8 mouse cellular contexts compared by ENCODE assay signal in the genomic region with DNA sequence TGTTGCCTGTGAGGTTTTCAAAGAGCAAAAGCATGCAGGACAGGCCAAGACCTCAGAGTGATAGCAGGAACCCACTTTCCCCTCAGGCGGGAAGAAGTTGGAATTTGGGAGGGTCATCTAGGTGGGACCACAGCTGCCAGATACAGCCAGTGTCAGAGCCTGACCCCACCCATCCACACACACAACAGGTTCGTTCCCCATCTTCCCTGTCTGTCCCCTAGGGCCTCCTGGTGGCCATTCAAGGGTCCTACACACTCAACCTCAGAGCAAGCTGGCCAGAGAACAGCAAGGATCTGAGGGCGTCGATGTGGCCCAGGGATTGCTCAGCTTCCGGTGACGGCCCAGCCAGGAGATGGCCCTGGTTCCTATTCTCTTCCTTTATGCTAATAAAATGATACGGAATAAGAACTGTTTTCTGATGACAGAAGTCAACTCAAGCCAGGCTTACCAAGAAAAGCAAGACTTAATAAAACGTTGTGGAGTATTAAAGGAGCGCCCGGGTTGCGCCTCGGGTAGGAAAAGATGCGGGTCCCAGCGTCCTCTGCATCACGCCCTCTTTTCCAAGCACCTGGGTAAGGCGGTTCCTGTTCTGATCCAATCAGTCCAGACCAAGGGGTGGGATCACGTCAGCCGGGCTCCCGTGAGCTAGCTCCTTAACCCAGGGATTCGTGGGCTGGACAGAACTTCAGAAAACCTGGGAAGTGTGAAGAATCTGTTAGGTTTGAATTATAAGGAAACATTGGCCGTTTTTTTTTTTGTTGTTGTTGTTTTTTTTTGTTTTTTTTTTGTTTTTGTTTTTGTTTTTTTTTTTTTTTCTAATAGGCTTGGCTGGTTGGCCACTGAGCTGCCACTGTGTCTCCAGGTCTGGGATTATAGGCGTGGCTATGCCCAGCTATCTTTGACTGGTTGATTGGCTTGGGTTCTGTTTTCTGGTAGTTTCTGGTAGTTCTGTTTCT.
DNase-seq lines count a peak whose midpoint lies in the region; ATAC-seq and TF ChIP-seq lines count a peak whose summit lies in the region.

No protein-coding gene starts in this region.

- TF ChIP-seq POLR2A in olfactory bulb, adult 2 months (IDR thresholded peaks at IDR 0.05; ENCODE audit: insufficient read depth, low read depth, low read length) = no peak

- peak; percentile 54 to 62 for DNase-seq in kidney, postnatal 4 days
- no peak for DNase-seq in kidney, postnatal 25 days
- peak; percentile 94 for DNase-seq in R1 (ENCODE audit: low read depth, low spot score)
- DNase-seq in gastrocnemius, postnatal 10 days = no peak
- no peak for DNase-seq in kidney, adult 18-20 months
- no peak for DNase-seq in right cerebral cortex, adult 2 months (ENCODE audit: low spot score in 2 of 2)

- no peak overlapping the region for H3K4me3 ChIP-seq in olfactory bulb, adult 2 months (ENCODE audit: insufficient read depth, low read depth, low read length)

- no peak overlapping the region for H3K27ac ChIP-seq in olfactory bulb, adult 2 months (ENCODE audit: insufficient read depth, low read depth, low read length)

- TF ChIP-seq CTCF in olfactory bulb, adult 2 months (IDR thresholded peaks at IDR 0.05; ENCODE audit: insufficient read depth, low read depth, low read length) = 0 out of 2 replicates have a peak, but pooled peaks have one; percentile 24

- 68% methylated on average over 22 of the region's 22 CpGs for WGBS in olfactory bulb, adult 2 months

- H3K4me1 ChIP-seq in olfactory bulb, adult 2 months (ENCODE audit: control insufficient read depth, insufficient read depth, low read length) = peaks cover 12% of the 10 kb centered on the region; the same call in 1 of the 2 replicates

- peak; percentile 62 for ATAC-seq in erythroblast, adult 5-6 weeks (replicated peaks; ENCODE audit: low FRiP score, poor library complexity, severe bottlenecking)

Comparison
In these comparisons a context has a peak if more than half of its experiments do, and no peak if none do; other contexts are left out.
1. DNase-seq: peak in kidney, postnatal 4 days (2 of 2) and R1 (single experiment); none in kidney, postnatal 25 days (0 of 2), gastrocnemius, postnatal 10 days (single experiment), kidney, adult 18-20 months (single experiment) and right cerebral cortex, adult 2 months (0 of 2).